ENCODE assay signal across 8 mouse cellular contexts in genomic region chr9:52298329-52298728, GRCm38 (mm10).
A peak's percentile ranks its signal among the peaks of the same experiment; 100 is the strongest.
DNase-seq lines count a peak whose midpoint lies in the region; ATAC-seq and TF ChIP-seq lines count a peak whose summit lies in the region.

No protein-coding gene starts in this region.

- no peaks in the 10 kb centered on the region for H3K36me3 ChIP-seq in heart, embryonic 10.5 days
- H3K36me3 ChIP-seq in spleen, adult 2 months (ENCODE audit: control insufficient read depth, insufficient read depth, low read length): no peaks in the 10 kb centered on the region
- H3K36me3 ChIP-seq in stomach, postnatal 0 days (ENCODE audit: control insufficient read depth, insufficient read depth, low read length): no peaks in the 10 kb centered on the region

- H3K27me3 ChIP-seq in heart, embryonic 10.5 days (ENCODE audit: insufficient read depth, poor library complexity, severe bottlenecking): no peaks in the 10 kb centered on the region
- H3K27me3 ChIP-seq in spleen, adult 2 months (ENCODE audit: control insufficient read depth, insufficient read depth, low read length): no peaks in the 10 kb centered on the region
- H3K27me3 ChIP-seq in stomach, postnatal 0 days (ENCODE audit: control insufficient read depth, insufficient read depth, low read length): no peaks in the 10 kb centered on the region

- no peak for ATAC-seq in stomach, postnatal 0 days (ENCODE audit: low FRiP score, low TSS enrichment)
- no peak for ATAC-seq in erythroblast, adult 5-6 weeks (replicated peaks; ENCODE audit: low FRiP score, poor library complexity, severe bottlenecking)

- TF ChIP-seq CTCF in spleen, adult 2 months (IDR thresholded peaks at IDR 0.05; ENCODE audit: extremely low read depth, insufficient read depth, insufficient read length, insufficient replicate concordance): peak; percentile 4; the same call in 1 of the 2 replicates
- peak; percentile 88 for TF ChIP-seq CTCF in stomach, postnatal 0 days (IDR thresholded peaks at IDR 0.05; ENCODE audit: low read depth)

- H3K4me2 ChIP-seq in stomach, postnatal 0 days (replicated peaks; ENCODE audit: low read depth): no peak overlapping the region

- peak; percentile 24 for DNase-seq in heart, postnatal 4 days
- no peak for DNase-seq in heart, embryonic 10.5 days (ENCODE audit: low spot score)
- DNase-seq in spleen, adult 2 months (ENCODE audit: low read depth in 1 of 2, low spot score in 2 of 2): no peak
- DNase-seq in spleen, postnatal 14 days (ENCODE audit: low spot score in 2 of 2): no peak
- peak; percentile 77 for DNase-seq in embryo, embryonic 10.5 days (ENCODE audit: low spot score)
- DNase-seq in layer of hippocampus, adult 8-10 months (ENCODE audit: low spot score in 2 of 2): peak; percentile 18 to 40
- no peak for DNase-seq in stomach, postnatal 0 days (ENCODE audit: low spot score)

- no peaks in the 10 kb centered on the region for H3K4me1 ChIP-seq in heart, embryonic 10.5 days
- H3K4me1 ChIP-seq in spleen, adult 2 months (ENCODE audit: control insufficient read depth, insufficient read depth, insufficient read length): peaks cover 3% of the 10 kb centered on the region; the same call in 1 of the 2 replicates
- no peaks in the 10 kb centered on the region for H3K4me1 ChIP-seq in stomach, postnatal 0 days (replicated peaks; ENCODE audit: control insufficient read depth, insufficient read depth)

- no peaks in the 10 kb centered on the region for H3K9me3 ChIP-seq in heart, embryonic 10.5 days
- no peaks in the 10 kb centered on the region for H3K9me3 ChIP-seq in stomach, postnatal 0 days (ENCODE audit: control insufficient read depth, low read length)

- no peak overlapping the region for H3K9ac ChIP-seq in stomach, postnatal 0 days (ENCODE audit: low read length)

- no peak overlapping the region for H3K27ac ChIP-seq in heart, embryonic 10.5 days
- no peak overlapping the region for H3K27ac ChIP-seq in spleen, adult 2 months (ENCODE audit: insufficient read depth, low read length)
- no peak overlapping the region for H3K27ac ChIP-seq in stomach, postnatal 0 days (replicated peaks)

- no peak for TF ChIP-seq EP300 in stomach, postnatal 0 days (optimal IDR thresholded peaks at IDR 0.05)

- TF ChIP-seq POLR2A in spleen, adult 2 months (IDR thresholded peaks at IDR 0.05; ENCODE audit: low read depth, low read length): no peak

- no peak overlapping the region for H3K4me3 ChIP-seq in heart, embryonic 10.5 days
- H3K4me3 ChIP-seq in spleen, adult 2 months (ENCODE audit: extremely low read depth, insufficient read depth, insufficient read length): no peak overlapping the region
- H3K4me3 ChIP-seq in stomach, postnatal 0 days (ENCODE audit: low read depth, low read length): no peak overlapping the region

- WGBS in heart, embryonic 10.5 days: 17% methylated on average over 6 of the region's 6 CpGs
- 2% methylated on average over 6 of the region's 6 CpGs for WGBS in spleen, adult 2 months
- 5% methylated on average over 6 of the region's 6 CpGs for WGBS in stomach, postnatal 0 days

Comparison
In these comparisons a context has a peak if more than half of its experiments do, and no peak if none do; other contexts are left out.
1. DNase-seq: peak in heart, postnatal 4 days (single experiment), embryo, embryonic 10.5 days (single experiment) and layer of hippocampus, adult 8-10 months (2 of 2); none in heart, embryonic 10.5 days (single experiment), spleen, adult 2 months (0 of 2), spleen, postnatal 14 days (0 of 2) and stomach, postnatal 0 days (single experiment).